Mouse (Mus musculus): ENCODE measurements around the gene Gm17387. TPM values are rescaled to one million over a fixed set of nuclear protein-coding genes. Genes with fewer than 3 reads are reported as not detected.

Gene Gm17387
- polyA plus RNA-seq (2012; ENCODE audit: insufficient read depth, insufficient read length, missing spikeins): not detected in 2 replicates

DNA sequence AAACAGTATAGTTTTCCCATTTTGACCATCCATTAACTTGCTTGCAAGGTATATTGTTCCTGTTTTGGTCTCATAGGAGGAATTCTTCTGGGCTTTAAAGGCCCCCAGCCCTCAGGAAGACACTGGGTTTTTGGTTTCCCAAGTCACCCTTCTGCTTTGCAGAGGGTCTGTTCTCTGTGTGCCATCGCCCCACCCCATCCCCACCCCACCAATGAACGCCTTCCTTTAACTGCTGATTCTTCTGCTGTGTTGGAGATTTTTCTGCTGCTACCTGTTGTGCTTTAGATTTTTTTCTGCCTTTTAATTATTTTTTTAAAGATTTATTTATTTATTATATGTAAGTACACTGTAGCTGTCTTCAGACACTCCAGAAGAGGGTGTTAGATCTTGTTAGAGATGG is at the start of gene Gm17387:
TSS of gene Gm17387 (plus strand) at position 301 of the 400 bp plus-strand sequence.
- Histone ChIP-seq H3K4me1 (ENCODE audit: control insufficient read depth, insufficient read depth, low read length) (peaks cover 23% of the 10 kb centered on the region), H3K4me3 (ENCODE audit: insufficient read depth, low read length) (no peak within 1 kb of the TSS), H3K27ac (ENCODE audit: insufficient read depth, low read depth, low read length) (no peak within 1 kb of the TSS)
- TF ChIP-seq CTCF (IDR thresholded peaks at IDR 0.05; ENCODE audit: low read depth, low read length): no peak
- TF ChIP-seq POLR2A (IDR thresholded peaks at IDR 0.05; ENCODE audit: borderline replicate concordance, low read depth, low read length): no peak

GRCm38 (mm10) chr7:140981704-140982103 is 47.2 kb upstream of the Gm17387 start:
- no peak overlapping the region for H3K27ac ChIP-seq (ENCODE audit: insufficient read depth, low read depth, low read length)

DNA sequence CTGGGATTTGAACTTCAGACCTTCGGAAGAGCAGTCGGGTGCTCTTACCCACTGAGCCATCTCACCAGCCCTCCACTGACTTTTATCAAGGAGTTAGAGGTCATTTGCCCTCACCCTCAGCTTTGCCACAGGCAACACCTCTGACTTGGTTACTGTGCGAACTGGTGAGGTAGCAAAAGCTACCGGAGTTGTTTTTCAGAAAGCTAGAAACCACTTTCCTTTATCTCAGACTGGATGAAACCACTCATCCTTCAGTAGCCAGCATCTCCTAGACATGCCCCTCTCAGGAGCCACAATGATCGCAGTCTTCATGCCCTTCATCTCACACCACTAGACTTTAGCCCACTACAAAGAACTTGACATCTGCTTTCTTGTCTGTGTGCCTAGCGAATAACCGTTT is 46.0 kb upstream of the Gm17387 start:
- Histone ChIP-seq H3K27ac (ENCODE audit: insufficient read depth, low read depth, low read length) (no peak overlapping the region), H3K4me1 (ENCODE audit: control insufficient read depth, insufficient read depth, low read length) (peaks cover 16% of the 10 kb centered on the region), H3K4me3 (ENCODE audit: insufficient read depth, low read length) (no peak overlapping the region)
- no peak for TF ChIP-seq CTCF (IDR thresholded peaks at IDR 0.05; ENCODE audit: low read depth, low read length)
- TF ChIP-seq POLR2A (IDR thresholded peaks at IDR 0.05; ENCODE audit: borderline replicate concordance, low read depth, low read length): no peak

More at GRCm38 (mm10) chr7:140981704-140982103, 47.2 kb upstream of the Gm17387 start:
- TF ChIP-seq CTCF (IDR thresholded peaks at IDR 0.05; ENCODE audit: low read depth, low read length) (no peak), POLR2A (IDR thresholded peaks at IDR 0.05; ENCODE audit: borderline replicate concordance, low read depth, low read length) (no peak)
- Histone ChIP-seq H3K4me3 (ENCODE audit: insufficient read depth, low read length) (no peak overlapping the region), H3K4me1 (ENCODE audit: control insufficient read depth, insufficient read depth, low read length) (peaks cover 21% of the 10 kb centered on the region)

DNA sequence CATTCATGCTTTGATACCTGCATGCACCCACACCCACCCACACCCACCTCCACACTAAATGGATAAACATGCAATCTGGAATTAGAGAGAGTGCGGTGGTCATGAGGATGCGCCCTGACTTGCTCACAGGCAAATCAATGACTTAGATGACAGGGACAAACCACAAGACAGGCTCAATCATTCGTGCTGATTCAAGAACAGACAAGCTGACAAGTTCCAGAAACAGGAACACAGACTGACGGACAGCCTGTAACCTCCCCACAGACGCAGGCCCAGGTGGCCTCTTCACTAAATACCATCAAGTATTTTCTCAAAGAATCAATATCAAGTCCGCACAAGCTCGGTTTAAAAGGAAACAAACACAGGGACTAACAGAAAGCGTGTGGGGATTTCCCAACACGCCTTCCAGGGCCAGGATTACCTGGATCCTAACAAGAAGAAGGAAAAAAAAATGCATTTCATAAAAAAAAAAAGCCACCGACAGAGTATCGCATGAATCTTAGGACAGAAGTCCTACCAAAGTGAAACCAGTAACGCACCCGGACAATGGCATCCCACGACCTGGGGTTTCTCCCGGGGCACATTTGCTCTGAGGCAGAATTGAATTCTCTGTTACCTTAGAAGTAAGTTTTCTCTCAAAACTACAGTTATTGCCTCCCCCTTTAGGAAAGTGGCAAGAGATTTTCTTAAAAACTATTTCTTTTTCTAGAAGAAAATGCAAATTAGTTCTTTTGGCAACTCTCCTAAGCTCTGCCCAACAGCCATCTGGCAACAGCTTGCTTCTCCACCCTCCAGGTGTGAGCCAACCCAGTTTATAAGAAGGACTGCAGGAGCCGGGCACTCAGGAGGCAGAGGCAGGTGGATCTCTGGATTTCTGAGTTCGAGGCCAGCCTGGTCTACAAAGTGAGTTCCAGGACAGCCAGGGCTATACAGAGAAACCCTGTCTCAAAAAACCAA is 41.5 kb upstream of the Gm17387 start:
- H3K27ac ChIP-seq (ENCODE audit: insufficient read depth, low read depth, low read length): no peak overlapping the region
- no peak for TF ChIP-seq POLR2A (IDR thresholded peaks at IDR 0.05; ENCODE audit: borderline replicate concordance, low read depth, low read length)
- TF ChIP-seq CTCF (IDR thresholded peaks at IDR 0.05; ENCODE audit: low read depth, low read length): no peak
- no peak overlapping the region for H3K4me3 ChIP-seq (ENCODE audit: insufficient read depth, low read length)
- H3K4me1 ChIP-seq (ENCODE audit: control insufficient read depth, insufficient read depth, low read length): peaks cover 21% of the 10 kb centered on the region

DNA sequence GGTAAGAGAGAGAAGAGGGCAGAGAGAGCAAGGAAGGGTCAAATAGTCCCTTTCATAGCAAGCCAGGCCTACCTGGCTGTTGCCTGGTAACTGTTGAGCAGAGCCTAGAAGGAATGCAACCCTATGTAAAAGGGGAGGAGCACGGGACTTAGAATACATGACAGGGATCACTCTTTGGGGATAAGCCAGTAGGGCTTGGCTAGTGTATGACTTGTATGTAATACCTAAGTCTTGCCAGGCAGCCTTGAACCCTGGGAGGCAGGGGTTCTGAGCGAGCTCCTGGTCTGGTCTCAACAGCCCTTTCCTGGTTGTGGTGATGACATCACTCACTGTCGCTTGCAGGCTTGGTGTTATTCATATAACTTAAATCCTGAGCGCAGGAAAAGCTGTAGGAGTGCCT is 39.9 kb upstream of the Gm17387 start:
- TF ChIP-seq CTCF (IDR thresholded peaks at IDR 0.05; ENCODE audit: low read depth, low read length): no peak
- TF ChIP-seq POLR2A (IDR thresholded peaks at IDR 0.05; ENCODE audit: borderline replicate concordance, low read depth, low read length): no peak
- Histone ChIP-seq H3K4me1 (ENCODE audit: control insufficient read depth, insufficient read depth, low read length) (peaks cover 20% of the 10 kb centered on the region), H3K27ac (ENCODE audit: insufficient read depth, low read depth, low read length) (no peak overlapping the region), H3K4me3 (ENCODE audit: insufficient read depth, low read length) (no peak overlapping the region)

DNA sequence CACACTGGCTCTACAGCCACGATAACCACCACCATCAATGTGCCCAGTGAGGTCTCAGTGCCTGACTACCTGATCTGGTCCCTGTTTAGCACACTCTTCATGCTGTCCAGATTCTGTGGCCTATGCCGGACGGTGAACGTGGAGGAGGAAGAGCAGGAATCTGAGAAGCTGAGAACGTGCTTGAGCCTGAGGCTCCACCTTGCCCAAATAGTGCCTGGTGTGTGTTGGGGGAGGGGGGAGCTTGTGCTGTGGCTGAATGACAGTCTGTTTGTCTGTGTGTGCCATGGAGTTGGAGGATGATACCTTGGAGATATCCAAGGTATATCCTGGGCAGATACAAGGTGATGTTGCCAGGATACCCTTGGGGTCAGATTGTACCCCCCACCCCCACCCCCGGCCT is 38.7 kb upstream of the Gm17387 start:
- H3K4me3 ChIP-seq (ENCODE audit: insufficient read depth, low read length): no peak overlapping the region
- H3K27ac ChIP-seq (ENCODE audit: insufficient read depth, low read depth, low read length): peak overlapping the region; percentile 22; the same call in 1 of the 2 replicates

DNA sequence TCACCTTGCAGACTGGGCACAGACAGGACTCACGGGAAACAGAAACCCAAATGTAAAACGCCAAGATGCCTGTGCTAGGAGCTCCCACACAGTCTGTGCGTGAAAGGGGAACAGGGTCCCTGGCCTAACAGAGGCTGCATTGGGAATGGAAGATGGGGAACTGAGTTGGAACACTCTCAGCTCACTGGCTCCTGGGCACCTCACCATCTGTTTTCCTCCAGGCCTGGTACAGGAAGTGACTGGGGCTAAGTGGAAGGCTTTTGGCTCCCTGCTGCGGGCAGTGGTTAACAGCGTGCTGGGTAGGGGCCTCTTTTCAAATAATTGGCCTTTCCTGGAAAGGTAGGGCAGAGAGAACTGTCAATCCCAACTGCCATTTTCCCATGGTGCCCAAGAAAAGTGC is 38.3 kb upstream of the Gm17387 start:
- no peak for TF ChIP-seq CTCF (IDR thresholded peaks at IDR 0.05; ENCODE audit: low read depth, low read length)
- TF ChIP-seq POLR2A (IDR thresholded peaks at IDR 0.05; ENCODE audit: borderline replicate concordance, low read depth, low read length): no peak
- H3K4me3 ChIP-seq (ENCODE audit: insufficient read depth, low read length): no peak overlapping the region
- H3K4me1 ChIP-seq (ENCODE audit: control insufficient read depth, insufficient read depth, low read length): peaks cover 20% of the 10 kb centered on the region
- peak overlapping the region; percentile 51 for H3K27ac ChIP-seq (ENCODE audit: insufficient read depth, low read depth, low read length)

More for the DNA sequence above, 38.7 kb upstream of the Gm17387 start:
- TF ChIP-seq CTCF (IDR thresholded peaks at IDR 0.05; ENCODE audit: low read depth, low read length) (no peak), POLR2A (IDR thresholded peaks at IDR 0.05; ENCODE audit: borderline replicate concordance, low read depth, low read length) (no peak)
- H3K4me1 ChIP-seq (ENCODE audit: control insufficient read depth, insufficient read depth, low read length): peaks cover 20% of the 10 kb centered on the region

GRCm38 (mm10) chr7:140991117-140991689 is 37.7 kb upstream of the Gm17387 start:
- peak overlapping the region; percentile 51 for H3K27ac ChIP-seq (ENCODE audit: insufficient read depth, low read depth, low read length)
- no peak for TF ChIP-seq CTCF (IDR thresholded peaks at IDR 0.05; ENCODE audit: low read depth, low read length)
- no peak for TF ChIP-seq POLR2A (IDR thresholded peaks at IDR 0.05; ENCODE audit: borderline replicate concordance, low read depth, low read length)
- no peak overlapping the region for H3K4me3 ChIP-seq (ENCODE audit: insufficient read depth, low read length)
- peaks cover 20% of the 10 kb centered on the region for H3K4me1 ChIP-seq (ENCODE audit: control insufficient read depth, insufficient read depth, low read length)

GRCm38 (mm10) chr7:140997817-140998216 is 31.1 kb upstream of the Gm17387 start:
- TF ChIP-seq POLR2A (IDR thresholded peaks at IDR 0.05; ENCODE audit: borderline replicate concordance, low read depth, low read length) (no peak), CTCF (IDR thresholded peaks at IDR 0.05; ENCODE audit: low read depth, low read length) (no peak)
- Histone ChIP-seq H3K27ac (ENCODE audit: insufficient read depth, low read depth, low read length) (peak overlapping the region; percentile 68), H3K4me1 (ENCODE audit: control insufficient read depth, insufficient read depth, low read length) (peaks cover 25% of the 10 kb centered on the region), H3K4me3 (ENCODE audit: insufficient read depth, low read length) (no peak overlapping the region)
